Mouse (Mus musculus) ZHBTc4 (cell line): ENCODE results near the gene Rasal2.

Experiments
- DNase-seq: peaks from one replicate; pipeline ENCODE4 v3.0.0-alpha.2; 2011; ENCODE audit warnings: low read depth, low spot score

Gene Rasal2

GRCm38 (mm10) chr1:157439973-157440641, 27.7 kb upstream of the Rasal2 start:
- DNase-seq = peak; percentile 69

- no peak for DNase-seq
Observed at GRCm38 (mm10) chr1:157439101-157439500, 26.7 kb upstream of the Rasal2 start.

GRCm38 (mm10) chr1:157438290-157438689, 25.9 kb upstream of the Rasal2 start:
- no peak for DNase-seq

GRCm38 (mm10) chr1:157435926-157436325, 23.5 kb upstream of the Rasal2 start:
- no peak for DNase-seq

GRCm38 (mm10) chr1:157434404-157434803, 22.0 kb upstream of the Rasal2 start:
- DNase-seq = no peak

GRCm38 (mm10) chr1:157433316-157433715, 20.9 kb upstream of the Rasal2 start:
- DNase-seq = peak; percentile 30

- DNase-seq = no peak
Observed at GRCm38 (mm10) chr1:157428366-157428765, 16.0 kb upstream of the Rasal2 start.

GRCm38 (mm10) chr1:157427604-157428003, 15.2 kb upstream of the Rasal2 start:
- DNase-seq = no peak

- DNase-seq = no peak
Observed at GRCm38 (mm10) chr1:157426933-157427332, 14.5 kb upstream of the Rasal2 start.

GRCm38 (mm10) chr1:157425741-157426427, 13.5 kb upstream of the Rasal2 start:
- peak; percentile 63 for DNase-seq

- DNase-seq = no peak
Observed at GRCm38 (mm10) chr1:157417861-157418260, 5.5 kb upstream of the Rasal2 start.

GRCm38 (mm10) chr1:157417414-157417813, 5.0 kb upstream of the Rasal2 start:
- DNase-seq = no peak

- DNase-seq = no peak
Observed at GRCm38 (mm10) chr1:157416628-157417027, 4.2 kb upstream of the Rasal2 start.

- DNase-seq = no peak
Observed at GRCm38 (mm10) chr1:157415771-157416170, 3.4 kb upstream of the Rasal2 start.

- peak; percentile 56 for DNase-seq
Observed at GRCm38 (mm10) chr1:157411711-157412380, 549 bp downstream of the Rasal2 start.

- no peak for DNase-seq
Observed at GRCm38 (mm10) chr1:157411341-157411710, 1.1 kb downstream of the Rasal2 start.

GRCm38 (mm10) chr1:157410937-157411336, 1.5 kb downstream of the Rasal2 start:
- no peak for DNase-seq

GRCm38 (mm10) chr1:157409648-157410047, 2.7 kb downstream of the Rasal2 start:
- no peak for DNase-seq

GRCm38 (mm10) chr1:157388027-157388426, 24.4 kb downstream of the Rasal2 start:
- DNase-seq = no peak

- DNase-seq = peak; percentile 38
Observed at GRCm38 (mm10) chr1:157380694-157381093, 31.7 kb downstream of the Rasal2 start.

- no peak for DNase-seq
Observed at GRCm38 (mm10) chr1:157370397-157370796, 42.0 kb downstream of the Rasal2 start.

GRCm38 (mm10) chr1:157368316-157368715, 44.1 kb downstream of the Rasal2 start:
- DNase-seq = no peak

GRCm38 (mm10) chr1:157346661-157347060, 65.7 kb downstream of the Rasal2 start:
- no peak for DNase-seq
